ENCODE assay signal across 8 mouse cellular contexts in the genomic region with DNA sequence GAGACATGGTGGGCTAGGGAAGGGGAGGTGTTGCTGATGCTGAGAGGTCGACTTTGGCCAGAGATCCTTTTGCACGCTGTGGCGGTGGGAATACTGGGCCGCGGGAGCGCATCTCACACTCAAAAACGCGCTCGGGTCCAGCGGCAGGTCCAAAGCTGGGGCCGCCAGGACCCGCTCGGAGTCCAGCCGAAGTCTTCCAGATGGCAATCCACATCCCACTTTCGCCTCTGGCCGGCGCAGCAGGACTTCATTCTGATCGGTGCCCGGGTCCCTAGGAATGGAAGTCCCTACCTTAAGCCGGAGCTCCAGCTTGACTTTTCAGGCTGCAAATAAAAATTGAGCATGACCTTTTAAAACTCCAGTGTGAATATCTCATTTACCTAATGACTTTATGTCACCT. TPM values are rescaled to one million over a fixed set of nuclear protein-coding genes. Genes with fewer than 3 reads are reported as not detected.
DNase-seq lines count a peak whose midpoint lies in the region; ATAC-seq and TF ChIP-seq lines count a peak whose summit lies in the region.

No protein-coding gene starts in this region.

- H3K4me3 ChIP-seq in limb, embryonic 14.5 days (replicated peaks; ENCODE audit: low read length) = peak overlapping the region; percentile 43
- peak overlapping the region; percentile 34 for H3K4me3 ChIP-seq in neural tube, embryonic 12.5 days

- no peaks in the 10 kb centered on the region for H3K36me3 ChIP-seq in limb, embryonic 14.5 days (ENCODE audit: control insufficient read depth, insufficient read depth, low read length)
- H3K36me3 ChIP-seq in neural tube, embryonic 12.5 days = no peaks in the 10 kb centered on the region

- no peak for TF ChIP-seq POLR2A in limb, embryonic 14.5 days (IDR thresholded peaks at IDR 0.05; ENCODE audit: borderline replicate concordance, extremely low read depth, insufficient read depth, insufficient read length)

- no peaks in the 10 kb centered on the region for H3K9me3 ChIP-seq in limb, embryonic 14.5 days (ENCODE audit: control insufficient read depth, low read length)
- H3K9me3 ChIP-seq in neural tube, embryonic 12.5 days = no peaks in the 10 kb centered on the region

- 0 out of 2 replicates have a peak overlapping the region, but pooled peaks have one; percentile 31 for H3K9ac ChIP-seq in limb, embryonic 14.5 days (ENCODE audit: low read depth, low read length, severe bottlenecking)
- H3K9ac ChIP-seq in neural tube, embryonic 12.5 days = peak overlapping the region; percentile 47

- no peak overlapping the region for H3K27ac ChIP-seq in limb, embryonic 14.5 days (replicated peaks; ENCODE audit: low read depth, low read length)
- no peak overlapping the region for H3K27ac ChIP-seq in neural tube, embryonic 12.5 days

- intact Hi-C loops in left cerebral cortex, postnatal 36 days (cut with DNase I) = loop anchor here (2.0 to 10.0 kb wide), 2 partner anchors 351 to 745 kb away; no protein-coding TSS in a partner anchor
- intact Hi-C loops in left cerebral cortex, postnatal 14 days (cut with DNase I) = loop anchor here (10.0 kb wide), 3 partner anchors 491 to 801 kb away; a partner anchor contains a TSS
- intact Hi-C loops in heart, postnatal 25 days (cut with DNase I) = loop anchor here (10.0 kb wide), 1 partner anchor 561 kb away; no protein-coding TSS in a partner anchor

- WGBS in limb, embryonic 14.5 days = 1% methylated on average over 20 of the region's 20 CpGs
- WGBS in neural tube, embryonic 12.5 days = under 1% methylated on average over 20 of the region's 20 CpGs

- peaks cover 8% of the 10 kb centered on the region for H3K4me1 ChIP-seq in limb, embryonic 14.5 days (ENCODE audit: control insufficient read depth, insufficient read depth, low read length)
- peaks cover 35% of the 10 kb centered on the region for H3K4me1 ChIP-seq in neural tube, embryonic 12.5 days

- DNase-seq in left cerebral cortex, postnatal 36 days (ENCODE audit: low spot score in 2 of 2) = peak; percentile 20 to 40
- DNase-seq in left cerebral cortex, postnatal 14 days (ENCODE audit: low spot score in 2 of 2) = no peak
- DNase-seq in embryo, embryonic 9.5 days (ENCODE audit: extremely low spot score) = peak; percentile 74
- DNase-seq in heart, postnatal 25 days (ENCODE audit: low spot score) = peak; percentile 4
- no peak for DNase-seq in limb, embryonic 14.5 days (ENCODE audit: low spot score)
- no peak for DNase-seq in thymus, postnatal 25 days
- no peak for DNase-seq in layer of hippocampus, adult 9-10 months (ENCODE audit: low spot score)

- ATAC-seq in limb, embryonic 14.5 days (ENCODE audit: low FRiP score, low read depth) = no peak
- peak; percentile 38; the same call in 1 of the 2 replicates for ATAC-seq in neural tube, embryonic 12.5 days (ENCODE audit: low FRiP score, low read depth)

- peaks cover 73% of the 10 kb centered on the region for H3K27me3 ChIP-seq in limb, embryonic 14.5 days (ENCODE audit: control insufficient read depth, insufficient read depth, low read length)
- no peaks in the 10 kb centered on the region; the same call in 1 of the 2 replicates for H3K27me3 ChIP-seq in neural tube, embryonic 12.5 days (replicated peaks)

- peak overlapping the region; percentile 68 for H3K4me2 ChIP-seq in limb, embryonic 14.5 days (replicated peaks; ENCODE audit: low read depth, low read length, severe bottlenecking)
- H3K4me2 ChIP-seq in neural tube, embryonic 12.5 days (replicated peaks) = peak overlapping the region; percentile 77

RNA-seq across cellular contexts. Expression of a gene that starts 9.8 kb away (rescaled TPM):
- 100 to 1,000 TPM; 100 to 123 TPM for total RNA-seq in left cerebral cortex, postnatal 36 days (2021)
- 10 to 100 TPM; 80.8 to 89.3 TPM for total RNA-seq in left cerebral cortex, postnatal 14 days (2021)
- total RNA-seq in heart, postnatal 25 days (2021) = 10 to 100 TPM; 22.3 to 23.0 TPM
- polyA plus RNA-seq in limb, embryonic 14.5 days (2012; rRNA removed) = 16.2 and 26.2 TPM in 2 replicates
- 17.3 and 17.9 TPM in 2 replicates for polyA plus RNA-seq in limb, embryonic 14.5 days (2014; fragmentation: Nextera tagmentation; extraction: Ambion mirVana)
- 108 and 120 TPM in 2 replicates for polyA plus RNA-seq in neural tube, embryonic 12.5 days (2016; fragmentation: Nextera tagmentation; extraction: Ambion mirVana)

Comparison
In these comparisons a context has a peak if more than half of its experiments do, and no peak if none do; other contexts are left out.
1. DNase-seq: peak in left cerebral cortex, postnatal 36 days (2 of 2), embryo, embryonic 9.5 days (single experiment) and heart, postnatal 25 days (single experiment); none in left cerebral cortex, postnatal 14 days (0 of 2), limb, embryonic 14.5 days (single experiment), thymus, postnatal 25 days (single experiment) and layer of hippocampus, adult 9-10 months (single experiment).